Mouse (Mus musculus): ENCODE results near the gene Mtfr1l. TPM values are rescaled to one million over a fixed set of nuclear protein-coding genes. Genes with fewer than 3 reads are reported as not detected.

The Mtfr1l gene
- total RNA-seq, 2 experiments from 2014 or later: 63.2 to 64.7 TPM

- no peak for DNase-seq
Measured at GRCm38 (mm10) chr4:134489986-134490665, 45.1 kb downstream of the Mtfr1l start.

- DNase-seq: no peak
Measured at GRCm38 (mm10) chr4:134488211-134488610, 47.0 kb downstream of the Mtfr1l start.

- DNase-seq: no peak
Measured at GRCm38 (mm10) chr4:134485151-134485900, 49.9 kb downstream of the Mtfr1l start.

- no peak for DNase-seq
Measured at GRCm38 (mm10) chr4:134484231-134484630, 51.0 kb downstream of the Mtfr1l start.

GRCm38 (mm10) chr4:134483696-134484095 lies 51.5 kb downstream of the Mtfr1l start:
- peak; percentile 71 to 75 for DNase-seq

GRCm38 (mm10) chr4:134483078-134483688 lies 52.0 kb downstream of the Mtfr1l start:
- no peak for DNase-seq

GRCm38 (mm10) chr4:134482442-134482841 lies 52.7 kb downstream of the Mtfr1l start:
- no peak for DNase-seq

GRCm38 (mm10) chr4:134481270-134481669 lies 53.9 kb downstream of the Mtfr1l start:
- DNase-seq: no peak

- peak; percentile 68 to 69 for DNase-seq
Measured at GRCm38 (mm10) chr4:134480864-134481263, 54.3 kb downstream of the Mtfr1l start.

GRCm38 (mm10) chr4:134479839-134480238 lies 55.3 kb downstream of the Mtfr1l start:
- DNase-seq: no peak

- peak; percentile 91 to 93 for DNase-seq
Measured at GRCm38 (mm10) chr4:134478031-134478430, 57.2 kb downstream of the Mtfr1l start.

- no peak for DNase-seq
Measured at GRCm38 (mm10) chr4:134476899-134477298, 58.3 kb downstream of the Mtfr1l start.

Small RNA genes lying within 50 kb of the gene (microRNA-seq; reads per million reads assigned to microRNA genes)
- gene Mir6403: 0 reads per million in 2 experiments

Other genes with a start within 250 kb of the Mtfr1l start
- 10 to 100 TPM; 16.7 to 21.5 TPM for gene Pdik1l, start 247.5 kb downstream of the Mtfr1l start, total RNA-seq (2021)
- not detected for gene Trim63, start 220.3 kb downstream of the Mtfr1l start, total RNA-seq (2021)
- gene Slc30a2, start 192.2 kb downstream of the Mtfr1l start, total RNA-seq (2021): not detected
- 10 to 100 TPM; 41.8 to 45.5 TPM for gene Extl1, start 151.5 kb downstream of the Mtfr1l start, total RNA-seq (2021)
- gene Pafah2, start 139.1 kb downstream of the Mtfr1l start, total RNA-seq (2021): 1 to 10 TPM; 6.6 to 8.2 TPM
- 100 to 1,000 TPM; 338 to 365 TPM for gene Stmn1, start 67.1 kb downstream of the Mtfr1l start, total RNA-seq (2021)
- gene Paqr7, start 38.7 kb downstream of the Mtfr1l start, total RNA-seq (2021): 10 to 100 TPM; 63.6 to 69.1 TPM
- gene Aunip, start 24.4 kb downstream of the Mtfr1l start, total RNA-seq (2021): 1 to 10 TPM in 1 of 2 experiments, not detected in 1; 1.3 TPM
- 10 to 100 TPM; 16.0 to 18.0 TPM for gene Selenon, start 16.8 kb upstream of the Mtfr1l start, total RNA-seq (2021)
- gene Man1c1, start 168.9 kb upstream of the Mtfr1l start, total RNA-seq (2021): 10 to 100 TPM; 21.6 to 23.8 TPM
- gene Ldlrap1, start 232.6 kb upstream of the Mtfr1l start, total RNA-seq (2021): 1 to 10 TPM; 1.8 to 2.7 TPM